Mouse (Mus musculus) stomach, postnatal 0 days (tissue): ENCODE measurements around the gene Xrcc6.

Experiments
- CTCF ChIP-seq: IDR thresholded peaks from 2 replicates; pipeline ENCODE4 v1.5.1; 2016; ENCODE audit warnings: antibody characterized with exemption, low read depth, mild to moderate bottlenecking, moderate library complexity
- EP300 ChIP-seq: optimal IDR thresholded peaks from 2 replicates; pipeline ENCODE3; 2016; ENCODE audit warnings: antibody characterized with exemption

GRCm38 (mm10) chr15:82069898-82070297 is 82.3 kb downstream of the Xrcc6 start, which contains the start of gene Mei1:
- TF ChIP-seq CTCF (no peak), EP300 (no peak)
